Mouse (Mus musculus) retina, adult 2 months (tissue): Measurements from ENCODE around the gene Nr4a1.
A peak's percentile ranks its signal among the peaks of the same experiment; 100 is the strongest.

Experiments
- DNase-seq: peaks from one replicate; pipeline ENCODE4 v3.0.0-alpha.2; 2012; ENCODE audit warnings: low read depth, low spot score

Gene Nr4a1

GRCm38 (mm10) chr15:101255842-101256462 is 1.9 kb downstream of the Nr4a1 start:
- DNase-seq = no peak

- DNase-seq = no peak
These were observed 2.6 kb downstream of the Nr4a1 start for GRCm38 (mm10) chr15:101256463-101257206.

- no peak for DNase-seq
These were observed 4.4 kb downstream of the Nr4a1 start for GRCm38 (mm10) chr15:101258420-101258819.

GRCm38 (mm10) chr15:101259922-101260321 is 5.9 kb downstream of the Nr4a1 start:
- DNase-seq = no peak

GRCm38 (mm10) chr15:101260387-101260786 is 6.3 kb downstream of the Nr4a1 start:
- no peak for DNase-seq

GRCm38 (mm10) chr15:101260874-101261622 is 7.0 kb downstream of the Nr4a1 start:
- DNase-seq = no peak

- DNase-seq = no peak
These were observed 8.4 kb downstream of the Nr4a1 start for GRCm38 (mm10) chr15:101262502-101262901.

GRCm38 (mm10) chr15:101266132-101266963 is 12.3 kb downstream of the Nr4a1 start:
- peak; percentile 82 for DNase-seq

- no peak for DNase-seq
These were observed 13.3 kb downstream of the Nr4a1 start for GRCm38 (mm10) chr15:101267053-101268032.

GRCm38 (mm10) chr15:101270101-101270820 is 16.2 kb downstream of the Nr4a1 start:
- no peak for DNase-seq

- DNase-seq = no peak
These were observed 17.0 kb downstream of the Nr4a1 start for GRCm38 (mm10) chr15:101271107-101271506.

- no peak for DNase-seq
These were observed 17.4 kb downstream of the Nr4a1 start for GRCm38 (mm10) chr15:101271513-101271912.

GRCm38 (mm10) chr15:101274380-101274779 is 20.3 kb downstream of the Nr4a1 start:
- no peak for DNase-seq

- DNase-seq = no peak
These were observed 23.4 kb downstream of the Nr4a1 start for GRCm38 (mm10) chr15:101277351-101277899.

GRCm38 (mm10) chr15:101278589-101278988 is 24.5 kb downstream of the Nr4a1 start:
- no peak for DNase-seq

GRCm38 (mm10) chr15:101279430-101279999 is 25.4 kb downstream of the Nr4a1 start:
- no peak for DNase-seq

GRCm38 (mm10) chr15:101282471-101282870 is 28.4 kb downstream of the Nr4a1 start:
- DNase-seq = no peak

GRCm38 (mm10) chr15:101283183-101283910 is 29.3 kb downstream of the Nr4a1 start:
- peak; percentile 73 for DNase-seq
